Mouse (Mus musculus) liver, embryonic 14.5 days (tissue): ENCODE data around the gene Cpvl.

Source experiments
- CTCF ChIP-seq: IDR thresholded peaks from 2 replicates; pipeline ENCODE4 v1.5.1; 2016; ENCODE audit warnings: antibody characterized with exemption, low read depth, control low read depth
- EP300 ChIP-seq: IDR thresholded peaks from 2 replicates; pipeline ENCODE4 v1.6.1; 2016; ENCODE audit warnings: antibody characterized with exemption, low read depth

DNA sequence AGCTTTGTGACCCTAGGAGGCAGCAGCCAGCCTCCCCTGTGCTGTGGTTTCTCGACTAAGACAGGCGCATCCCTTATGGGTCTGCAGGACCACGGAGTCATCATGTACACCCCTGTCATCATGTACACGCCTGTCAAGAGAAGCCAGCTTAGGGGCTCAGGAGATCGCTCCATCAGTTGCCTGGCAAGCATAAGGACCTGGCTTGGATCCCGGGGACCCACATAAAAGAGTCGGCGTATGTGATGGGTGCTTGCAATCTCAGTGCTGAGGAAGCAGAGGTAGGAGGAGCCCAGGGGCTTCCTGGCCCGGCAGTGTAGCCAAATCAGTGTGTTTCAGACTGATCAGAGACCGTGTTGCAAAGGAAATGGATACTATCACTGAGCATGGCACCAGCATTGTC, 9.4 kb downstream of the Cpvl start:
- TF ChIP-seq CTCF (no peak), EP300 (no peak)
